Mouse (Mus musculus) liver, embryonic 14.5 days (tissue): ENCODE data around the gene Cenpo.
"Not testable (repeated sequence)": the region's sequence is repeated elsewhere in the genome, so short reads cannot be mapped to it uniquely, and the experiment has no call there.

ENCODE experiments used
- CTCF ChIP-seq: IDR thresholded peaks from 2 replicates; pipeline ENCODE4 v1.5.1; 2016; ENCODE audit warnings: antibody characterized with exemption, low read depth, control low read depth
- EP300 ChIP-seq: IDR thresholded peaks from 2 replicates; pipeline ENCODE4 v1.6.1; 2016; ENCODE audit warnings: antibody characterized with exemption, low read depth

- TF ChIP-seq CTCF, EP300: not testable (repeated sequence)
Observed at GRCm38 (mm10) chr12:4240281-4240680, 6.2 kb upstream of the Cenpo start.
